Mouse (Mus musculus): ENCODE results near the gene Hoxd9. TPM values are rescaled to one million over a fixed set of nuclear protein-coding genes. Genes with fewer than 3 reads are reported as not detected.

The Hoxd9 gene
- polyA plus RNA-seq, 1 experiment: not detected

DNA sequence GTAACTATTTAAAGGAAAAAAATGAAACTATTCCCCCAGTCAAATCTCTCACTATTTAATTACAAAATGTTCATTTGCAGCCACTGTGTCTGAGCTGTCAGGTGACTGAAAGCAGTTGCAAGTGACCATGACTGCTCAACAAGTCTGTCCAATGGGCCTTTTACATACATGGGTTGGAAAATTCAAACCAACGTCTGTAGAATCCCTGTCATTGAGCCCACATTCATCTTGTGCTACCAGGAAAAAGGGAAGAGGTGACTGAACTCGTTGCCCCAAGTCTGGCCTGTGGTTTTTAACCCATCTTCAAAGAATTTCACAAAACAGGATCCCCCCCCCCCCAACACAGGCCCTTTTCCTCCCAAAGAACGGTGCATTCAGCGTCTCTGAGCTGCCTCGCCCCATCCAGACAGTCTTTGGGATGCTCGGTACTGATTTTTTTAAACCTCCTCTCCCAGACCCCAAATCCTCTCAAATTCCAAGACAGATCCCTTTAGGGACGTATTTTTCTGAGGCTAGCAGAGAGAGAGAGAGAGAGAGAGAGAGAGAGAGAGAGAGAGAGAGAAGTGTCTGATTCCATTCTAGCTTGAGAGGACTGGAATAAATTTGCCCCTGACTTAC lies 1.6 kb upstream of the Hoxd9 start:
- no peak overlapping the region for H3K4me3 ChIP-seq (ENCODE audit: insufficient read depth, poor library complexity, severe bottlenecking)
- H3K27me3 ChIP-seq (ENCODE audit: control insufficient read depth, insufficient read depth, insufficient read length): peaks cover 86% of the 10 kb centered on the region
- no peak overlapping the region for H3ac ChIP-seq (ENCODE audit: control insufficient read depth, insufficient read length, low read depth)
- TF ChIP-seq MYOD1 (IDR thresholded peaks at IDR 0.05; ENCODE audit: control insufficient read depth, insufficient read length, low read depth): no peak
- TF ChIP-seq USF1 (IDR thresholded peaks at IDR 0.05; ENCODE audit: low read depth): no peak
- no peak for TF ChIP-seq CEBPB (IDR thresholded peaks at IDR 0.05; ENCODE audit: low read depth)
- TF ChIP-seq CTCF (IDR thresholded peaks at IDR 0.05; ENCODE audit: control insufficient read depth, insufficient read depth, insufficient read length): no peak
- TF ChIP-seq MAX (IDR thresholded peaks at IDR 0.05): no peak
- no peak for TF ChIP-seq MYOG (IDR thresholded peaks at IDR 0.05; ENCODE audit: control insufficient read depth, extremely low read depth, insufficient read length)
- TF ChIP-seq FOSL1 (IDR thresholded peaks at IDR 0.05; ENCODE audit: insufficient read depth, low read length, poor library complexity, severe bottlenecking): no peak
- no peaks in the 10 kb centered on the region for H3K79me2 ChIP-seq (ENCODE audit: control insufficient read depth, insufficient read depth)
- no peaks in the 10 kb centered on the region for H3K79me3 ChIP-seq (ENCODE audit: low read depth)
- H3K36me3 ChIP-seq (ENCODE audit: control insufficient read depth, insufficient read depth): no peaks in the 10 kb centered on the region

DNA sequence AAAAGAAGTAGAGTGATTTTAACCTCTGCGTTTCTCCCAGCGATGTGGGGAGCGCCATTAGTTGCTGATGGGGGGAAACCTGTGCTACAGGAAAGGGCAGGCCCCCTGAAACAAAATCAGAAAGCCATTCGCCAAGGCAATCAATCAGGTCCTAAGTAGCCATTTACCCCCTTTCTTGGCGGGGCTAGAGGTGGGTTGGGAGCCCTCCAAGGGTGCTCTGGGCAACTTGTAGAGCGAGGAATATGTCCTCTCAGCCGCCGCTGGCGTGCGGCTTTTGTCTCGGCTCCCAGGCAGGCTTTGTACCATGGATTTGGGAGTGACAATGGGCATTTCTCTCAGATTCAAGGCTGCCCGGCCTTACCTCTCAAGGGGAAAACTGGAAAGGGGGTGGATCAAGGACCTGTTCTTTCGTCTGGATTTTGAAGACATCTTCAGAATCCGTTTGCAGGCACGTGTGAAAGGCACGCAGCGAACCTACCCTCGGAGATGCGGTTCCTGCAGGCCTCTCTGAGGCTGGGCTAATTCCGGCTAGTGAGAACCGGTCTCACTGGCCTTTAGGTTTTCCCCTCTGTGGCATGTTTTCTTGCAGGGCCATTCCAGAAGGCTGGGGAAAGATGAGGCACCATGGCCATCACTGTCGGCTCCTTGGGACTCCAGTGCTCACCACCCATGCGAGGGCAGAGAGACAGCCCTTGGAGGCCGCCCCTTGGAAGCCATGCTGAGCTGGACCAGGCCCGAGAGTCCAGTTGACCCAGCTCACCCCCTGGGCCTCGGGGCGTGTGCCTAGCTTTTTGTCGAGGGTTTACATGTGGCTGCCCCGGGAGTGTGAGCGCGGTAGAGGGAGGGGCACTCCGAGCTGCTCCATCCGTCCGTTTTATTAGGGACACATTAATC lies 838 bp upstream of the Hoxd9 start:
- Histone ChIP-seq H3ac (ENCODE audit: control insufficient read depth, insufficient read length, low read depth) (no peak overlapping the region), H3K79me2 (ENCODE audit: control insufficient read depth, insufficient read depth) (no peaks in the 10 kb centered on the region), H3K36me3 (ENCODE audit: control insufficient read depth, insufficient read depth) (no peaks in the 10 kb centered on the region), H3K4me3 (ENCODE audit: insufficient read depth, poor library complexity, severe bottlenecking) (no peak overlapping the region), H3K79me3 (ENCODE audit: low read depth) (no peaks in the 10 kb centered on the region), H3K27me3 (ENCODE audit: control insufficient read depth, insufficient read depth, insufficient read length) (peaks cover 80% of the 10 kb centered on the region)
- TF ChIP-seq FOSL1 (IDR thresholded peaks at IDR 0.05; ENCODE audit: insufficient read depth, low read length, poor library complexity, severe bottlenecking) (no peak), MYOG (IDR thresholded peaks at IDR 0.05; ENCODE audit: control insufficient read depth, extremely low read depth, insufficient read length) (no peak), CEBPB (IDR thresholded peaks at IDR 0.05; ENCODE audit: low read depth) (no peak)

DNA sequence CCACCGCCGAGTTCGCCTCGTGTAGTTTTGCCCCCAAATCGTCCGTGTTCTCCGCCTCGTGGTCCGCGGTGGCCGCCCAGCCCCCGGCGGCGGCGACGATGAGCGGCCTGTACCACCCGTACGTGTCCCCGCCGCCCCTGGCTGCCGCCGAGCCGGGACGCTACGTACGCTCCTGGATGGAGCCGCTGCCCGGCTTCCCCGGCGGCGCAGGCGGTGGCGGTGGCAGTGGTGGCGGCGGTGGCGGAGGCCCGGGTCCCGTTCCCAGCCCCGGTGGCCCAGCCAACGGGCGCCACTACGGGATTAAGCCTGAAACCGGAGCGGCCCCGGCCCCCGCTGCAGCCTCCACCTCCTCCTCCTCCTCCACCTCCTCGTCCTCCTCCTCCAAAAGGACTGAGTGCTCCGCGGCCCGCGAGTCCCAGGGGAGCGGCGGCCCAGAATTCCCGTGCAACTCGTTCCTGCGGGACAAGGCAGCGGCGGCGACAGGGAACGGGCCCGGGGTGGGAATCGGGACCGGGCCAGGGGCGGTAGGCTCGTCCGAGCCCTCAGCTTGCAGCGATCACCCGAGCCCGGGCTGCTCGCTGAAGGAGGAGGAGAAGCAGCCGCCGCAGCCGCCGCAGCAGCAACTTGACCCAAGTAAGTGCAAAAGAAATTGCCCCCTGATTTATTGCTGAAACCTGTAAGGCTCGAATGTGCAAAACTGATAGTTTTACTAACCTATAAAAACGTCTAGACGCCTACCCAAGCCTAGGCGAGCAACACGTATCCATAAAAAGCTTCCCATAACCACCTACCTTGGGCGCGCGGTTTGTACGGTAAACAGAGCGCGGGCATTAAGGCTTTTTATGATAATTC lies 900 bp downstream of the Hoxd9 start:
- Histone ChIP-seq H3K4me3 (ENCODE audit: insufficient read depth, poor library complexity, severe bottlenecking) (no peak overlapping the region), H3ac (ENCODE audit: control insufficient read depth, insufficient read length, low read depth) (no peak overlapping the region), H3K36me3 (ENCODE audit: control insufficient read depth, insufficient read depth) (no peaks in the 10 kb centered on the region), H3K79me3 (ENCODE audit: low read depth) (no peaks in the 10 kb centered on the region), H3K27me3 (ENCODE audit: control insufficient read depth, insufficient read depth, insufficient read length) (peaks cover 63% of the 10 kb centered on the region), H3K79me2 (ENCODE audit: control insufficient read depth, insufficient read depth) (no peaks in the 10 kb centered on the region)
- TF ChIP-seq MAX (IDR thresholded peaks at IDR 0.05) (no peak), FOSL1 (IDR thresholded peaks at IDR 0.05; ENCODE audit: insufficient read depth, low read length, poor library complexity, severe bottlenecking) (no peak), CEBPB (IDR thresholded peaks at IDR 0.05; ENCODE audit: low read depth) (no peak), CTCF (IDR thresholded peaks at IDR 0.05; ENCODE audit: control insufficient read depth, insufficient read depth, insufficient read length) (no peak), MYOD1 (IDR thresholded peaks at IDR 0.05; ENCODE audit: control insufficient read depth, insufficient read length, low read depth) (no peak), MYOG (IDR thresholded peaks at IDR 0.05; ENCODE audit: control insufficient read depth, extremely low read depth, insufficient read length) (no peak), USF1 (IDR thresholded peaks at IDR 0.05; ENCODE audit: low read depth) (no peak)

DNA sequence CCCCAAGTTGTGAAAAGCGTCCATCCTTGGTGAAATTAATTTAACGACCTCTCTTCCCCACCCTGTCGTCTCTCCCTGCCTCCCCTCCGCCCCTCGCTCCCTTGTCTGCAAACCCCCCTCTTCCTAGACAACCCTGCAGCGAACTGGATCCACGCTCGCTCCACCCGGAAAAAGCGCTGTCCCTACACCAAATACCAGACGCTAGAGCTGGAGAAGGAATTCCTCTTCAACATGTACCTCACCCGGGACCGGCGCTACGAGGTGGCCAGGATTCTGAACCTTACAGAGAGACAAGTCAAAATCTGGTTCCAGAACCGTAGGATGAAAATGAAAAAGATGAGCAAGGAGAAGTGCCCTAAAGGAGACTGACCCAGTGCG lies 1.5 kb downstream of the Hoxd9 start:
- Histone ChIP-seq H3K27me3 (ENCODE audit: control insufficient read depth, insufficient read depth, insufficient read length) (peaks cover 62% of the 10 kb centered on the region), H3K79me2 (ENCODE audit: control insufficient read depth, insufficient read depth) (no peaks in the 10 kb centered on the region), H3K4me3 (ENCODE audit: insufficient read depth, poor library complexity, severe bottlenecking) (no peak overlapping the region), H3K36me3 (ENCODE audit: control insufficient read depth, insufficient read depth) (no peaks in the 10 kb centered on the region), H3K79me3 (ENCODE audit: low read depth) (no peaks in the 10 kb centered on the region), H3ac (ENCODE audit: control insufficient read depth, insufficient read length, low read depth) (no peak overlapping the region)
- TF ChIP-seq CEBPB (IDR thresholded peaks at IDR 0.05; ENCODE audit: low read depth) (no peak), CTCF (IDR thresholded peaks at IDR 0.05; ENCODE audit: control insufficient read depth, insufficient read depth, insufficient read length) (no peak), MAX (IDR thresholded peaks at IDR 0.05) (no peak), MYOD1 (IDR thresholded peaks at IDR 0.05; ENCODE audit: control insufficient read depth, insufficient read length, low read depth) (no peak), MYOG (IDR thresholded peaks at IDR 0.05; ENCODE audit: control insufficient read depth, extremely low read depth, insufficient read length) (no peak), USF1 (IDR thresholded peaks at IDR 0.05; ENCODE audit: low read depth) (no peak), FOSL1 (IDR thresholded peaks at IDR 0.05; ENCODE audit: insufficient read depth, low read length, poor library complexity, severe bottlenecking) (no peak)

DNA sequence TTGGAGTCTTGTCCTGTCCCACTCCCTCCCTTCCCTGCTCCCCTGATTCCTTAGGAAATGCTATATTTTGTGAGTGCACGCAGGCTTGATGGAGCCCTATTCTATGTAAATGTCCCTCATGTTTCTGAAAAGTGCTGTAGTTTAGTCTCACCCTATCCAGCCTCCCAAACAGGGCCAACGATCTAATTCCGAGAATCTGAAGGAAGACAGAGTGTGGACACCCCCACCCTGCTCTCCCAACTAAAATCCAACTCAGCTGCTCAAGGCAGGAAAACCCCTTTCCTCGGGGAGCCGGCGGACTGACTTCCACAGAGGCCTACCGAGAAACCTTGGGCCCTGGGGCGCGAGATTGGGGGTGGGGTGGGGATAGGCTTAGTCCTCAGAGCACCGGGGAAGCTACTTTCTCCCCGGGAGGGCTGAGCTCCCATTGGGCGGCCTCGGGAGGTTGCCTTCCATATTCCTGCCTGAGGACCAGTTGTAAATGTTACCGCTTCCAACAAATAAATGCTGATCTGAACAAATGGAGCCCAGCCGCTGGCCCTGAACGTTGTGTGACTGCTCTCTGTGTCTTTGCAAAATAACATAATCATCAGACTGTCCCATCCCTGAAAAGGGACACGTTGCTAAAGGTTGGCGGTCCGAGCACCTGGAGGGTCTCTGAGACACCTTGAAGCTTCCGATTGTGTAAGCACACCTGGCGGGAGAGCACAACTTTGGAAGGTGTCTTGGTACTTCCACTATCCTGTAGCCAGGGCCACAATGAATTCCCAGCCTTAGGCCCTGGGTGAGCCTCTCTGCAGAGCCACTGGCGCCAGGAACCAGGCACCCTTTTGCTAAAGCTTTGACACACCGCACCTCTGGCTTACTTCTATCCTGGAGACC lies 2.4 kb downstream of the Hoxd9 start:
- TF ChIP-seq CTCF (IDR thresholded peaks at IDR 0.05; ENCODE audit: control insufficient read depth, insufficient read depth, insufficient read length) (no peak), CEBPB (IDR thresholded peaks at IDR 0.05; ENCODE audit: low read depth) (no peak), MAX (IDR thresholded peaks at IDR 0.05) (no peak), USF1 (IDR thresholded peaks at IDR 0.05; ENCODE audit: low read depth) (no peak), MYOG (IDR thresholded peaks at IDR 0.05; ENCODE audit: control insufficient read depth, extremely low read depth, insufficient read length) (no peak), MYOD1 (IDR thresholded peaks at IDR 0.05; ENCODE audit: control insufficient read depth, insufficient read length, low read depth) (no peak)
- Histone ChIP-seq H3K79me2 (ENCODE audit: control insufficient read depth, insufficient read depth) (no peaks in the 10 kb centered on the region), H3K4me3 (ENCODE audit: insufficient read depth, poor library complexity, severe bottlenecking) (no peak overlapping the region), H3K27me3 (ENCODE audit: control insufficient read depth, insufficient read depth, insufficient read length) (peaks cover 66% of the 10 kb centered on the region), H3ac (ENCODE audit: control insufficient read depth, insufficient read length, low read depth) (no peak overlapping the region), H3K79me3 (ENCODE audit: low read depth) (no peaks in the 10 kb centered on the region), H3K36me3 (ENCODE audit: control insufficient read depth, insufficient read depth) (no peaks in the 10 kb centered on the region)

All from C2C12 (cell line).